Mouse (Mus musculus) heart, postnatal 25 days (tissue): Measurements from ENCODE around the gene Zfp488. TPM values are rescaled to one million over a fixed set of nuclear protein-coding genes. Genes with fewer than 3 reads are reported as not detected.

ENCODE experiments used
- DNase-seq: peaks from one replicate; pipeline ENCODE4 v3.0.0; 2022; ENCODE audit warnings: low spot score
- intact Hi-C: fragments of 180-260 bp; cut with DNase I; formaldehyde crosslinking; loops from one replicate; pipeline ENCODE4 v1.15.1; 2025
- total RNA-seq, 2 experiments: library from RNA; stranded (reverse); gene quantifications; 2 replicates each; pipeline ENCODE4 v1.2.3; 2021

The Zfp488 gene
- total RNA-seq = not detected

- intact Hi-C loops = no loop called here
- no peak for DNase-seq
Observed at GRCm38 (mm10) chr14:33978604-33979059, at the start of gene Zfp488. Gene Zfp488 (minus strand): TSS chr14:33978764.

GRCm38 (mm10) chr14:34026710-34027109 is 48.1 kb upstream of the Zfp488 start:
- intact Hi-C loops = no loop called here
- DNase-seq = no peak

- intact Hi-C loops = no loop called here
- DNase-seq = no peak
Observed at GRCm38 (mm10) chr14:34016938-34017337, 38.4 kb upstream of the Zfp488 start.

- no peak for DNase-seq
- intact Hi-C loops = no loop called here
Observed at GRCm38 (mm10) chr14:34016381-34016780, 37.8 kb upstream of the Zfp488 start, which contains the start of gene Gm5460. Gene Gm5460 (plus strand): TSS chr14:34016758.

- no peak for DNase-seq
- intact Hi-C loops = no loop called here
Observed at GRCm38 (mm10) chr14:34015063-34015462, 36.5 kb upstream of the Zfp488 start, which contains the start of gene Gm30083. Gene Gm30083 (minus strand): TSS chr14:34015182.

- DNase-seq = no peak
- intact Hi-C loops = no loop called here
Observed at GRCm38 (mm10) chr14:34002358-34002757, 23.8 kb upstream of the Zfp488 start.

- intact Hi-C loops = no loop called here
- no peak for DNase-seq
Observed at GRCm38 (mm10) chr14:34001445-34001844, 22.9 kb upstream of the Zfp488 start.

- intact Hi-C loops = no loop called here
- no peak for DNase-seq
Observed at GRCm38 (mm10) chr14:34000076-34000475, 21.5 kb upstream of the Zfp488 start.

GRCm38 (mm10) chr14:33997427-33997826 is 18.9 kb upstream of the Zfp488 start:
- intact Hi-C loops = no loop called here

GRCm38 (mm10) chr14:33993521-33994289 is 15.1 kb upstream of the Zfp488 start:
- no peak for DNase-seq
- intact Hi-C loops = no loop called here

More at GRCm38 (mm10) chr14:33997427-33997826, 18.9 kb upstream of the Zfp488 start:
- DNase-seq = no peak

GRCm38 (mm10) chr14:33993051-33993450 is 14.5 kb upstream of the Zfp488 start:
- intact Hi-C loops = no loop called here
- DNase-seq = no peak

GRCm38 (mm10) chr14:33991971-33992370 is 13.4 kb upstream of the Zfp488 start:
- intact Hi-C loops = no loop called here
- no peak for DNase-seq

GRCm38 (mm10) chr14:33989201-33989600 is 10.6 kb upstream of the Zfp488 start:
- intact Hi-C loops = no loop called here
- DNase-seq = no peak

GRCm38 (mm10) chr14:33977748-33978147 is 816 bp downstream of the Zfp488 start:
- DNase-seq = no peak
- intact Hi-C loops = no loop called here

GRCm38 (mm10) chr14:33974752-33975151 is 3.8 kb downstream of the Zfp488 start:
- no peak for DNase-seq
- intact Hi-C loops = no loop called here

GRCm38 (mm10) chr14:33972679-33973078 is 5.9 kb downstream of the Zfp488 start:
- no peak for DNase-seq
- intact Hi-C loops = no loop called here

GRCm38 (mm10) chr14:33965675-33966074 is 12.9 kb downstream of the Zfp488 start:
- no peak for DNase-seq
- intact Hi-C loops = no loop called here

GRCm38 (mm10) chr14:33959341-33959740 is 19.2 kb downstream of the Zfp488 start:
- DNase-seq = no peak
- intact Hi-C loops = loop anchor here (2.0 to 5.0 kb wide), 3 partner anchors 145 to 278 kb away; no protein-coding TSS in a partner anchor

GRCm38 (mm10) chr14:33958841-33959240 is 19.7 kb downstream of the Zfp488 start:
- intact Hi-C loops = loop anchor here (2.0 to 5.0 kb wide), 3 partner anchors 146 to 278 kb away; no protein-coding TSS in a partner anchor
- no peak for DNase-seq

- no peak for DNase-seq
- intact Hi-C loops = loop anchor here (2.0 to 5.0 kb wide), 3 partner anchors 147 to 279 kb away; no protein-coding TSS in a partner anchor
Observed at GRCm38 (mm10) chr14:33958186-33958585, 20.4 kb downstream of the Zfp488 start.

GRCm38 (mm10) chr14:33956055-33956454 is 22.5 kb downstream of the Zfp488 start:
- intact Hi-C loops = loop anchor here (5.0 kb wide), 2 partner anchors 251 to 281 kb away; no protein-coding TSS in a partner anchor

More at GRCm38 (mm10) chr14:33956055-33956454, 22.5 kb downstream of the Zfp488 start:
- DNase-seq = no peak
